Mouse (Mus musculus) embryonic facial prominence, embryonic 13.5 days (tissue): ENCODE results near the gene Syne4. TPM values are rescaled to one million over a fixed set of nuclear protein-coding genes. Genes with fewer than 3 reads are reported as not detected.

Experiments used
- ATAC-seq: fragments of 200-750 bp; cut with Nextera tagmentation; 2 replicates; pipeline ENCODE4 v1.8.0; 2017; ENCODE audit warnings: low read depth; ENCODE audit not compliant: insufficient number of reproducible peaks, insufficient read depth, low FRiP score, low TSS enrichment
- H3K27ac ChIP-seq: fragments of 300-500 bp; sonication (generic); 2 replicates; pipeline ENCODE4 v1.5.1; 2015; ENCODE audit warnings: moderate library complexity, mild to moderate bottlenecking, inconsistent platforms
- H3K27me3 ChIP-seq: fragments of 300-500 bp; sonication (generic); 2 replicates; pipeline ENCODE4 v1.6.1; 2015; ENCODE audit warnings: mild to moderate bottlenecking, inconsistent platforms
- H3K36me3 ChIP-seq: fragments of 300-500 bp; sonication (generic); 2 replicates; pipeline ENCODE4 v1.6.1; 2015; ENCODE audit warnings: mild to moderate bottlenecking, inconsistent platforms
- H3K4me1 ChIP-seq: fragments of 300-500 bp; sonication (generic); 2 replicates; pipeline ENCODE4 v1.6.1; 2015; ENCODE audit warnings: inconsistent platforms
- H3K4me2 ChIP-seq: fragments of 300-500 bp; sonication (generic); 2 replicates; pipeline ENCODE4 v1.6.1; 2015; ENCODE audit warnings: moderate library complexity, mild to moderate bottlenecking, inconsistent platforms
- H3K4me3 ChIP-seq: fragments of 300-500 bp; sonication (generic); 2 replicates; pipeline ENCODE4 v1.5.1; 2015; ENCODE audit warnings: mild to moderate bottlenecking, inconsistent platforms
- H3K9ac ChIP-seq: fragments of 300-500 bp; sonication (generic); 2 replicates; pipeline ENCODE4 v1.6.1; 2015; ENCODE audit warnings: mild to moderate bottlenecking, inconsistent platforms
- H3K9me3 ChIP-seq: fragments of 300-500 bp; sonication (generic); 2 replicates; pipeline ENCODE4 v1.6.1; 2016; ENCODE audit warnings: inconsistent platforms
- WGBS: fragments of 180-500 bp; shearing (Covaris S2); methylation state at CpG from one replicate; pipeline ENCODE4 v1.1.7; 2015; ENCODE audit warnings: mixed read lengths; 5-methylcytosine and 5-hydroxymethylcytosine counted together
- polyA plus RNA-seq: library from polyadenylated mRNA; unstranded; fragments of >200 nt; fragmentation: Nextera tagmentation; extraction: Ambion mirVana; gene quantifications from 2 replicates; pipeline ENCODE4 v1.2.1, GENCODE M21; 2015

The Syne4 gene
- polyA plus RNA-seq, 1 experiment from 2014 or later, result 54.6 TPM

DNA sequence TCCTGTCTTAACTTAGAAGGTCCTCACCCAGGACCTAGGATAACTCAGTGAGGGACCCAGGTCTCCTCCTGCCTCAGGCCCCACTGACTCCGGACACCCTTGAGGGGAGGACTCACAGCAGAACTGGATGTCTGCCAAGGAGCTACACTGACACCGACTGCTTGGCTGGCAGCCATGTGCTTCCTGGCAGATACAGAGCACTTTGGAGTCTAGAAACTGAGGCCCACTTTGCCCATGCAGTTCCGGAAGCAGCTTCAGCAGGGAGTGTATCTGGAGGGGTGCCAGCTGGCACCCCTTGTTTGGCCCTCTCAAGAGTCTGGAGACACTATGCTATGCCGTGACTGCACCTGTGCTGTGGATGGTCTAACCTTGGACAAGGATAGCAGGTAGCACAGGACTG, 18.8 kb downstream of the Syne4 start:
- peaks cover 26% of the 10 kb centered on the region for H3K27me3 ChIP-seq
- peak overlapping the region; percentile 28; the same call in 1 of the 2 replicates for H3K27ac ChIP-seq
- no peak overlapping the region for H3K4me3 ChIP-seq
- peak overlapping the region; percentile 51; the same call in 1 of the 2 replicates for H3K9ac ChIP-seq
- no peak overlapping the region; the same call in 1 of the 2 replicates for H3K4me2 ChIP-seq
- ATAC-seq, result 0 out of 2 replicates have a peak, but pooled peaks have one; percentile 11
- H3K9me3 ChIP-seq, result no peaks in the 10 kb centered on the region
- peaks cover 20% of the 10 kb centered on the region for H3K4me1 ChIP-seq
- 29% methylated on average over 4 of the region's 4 CpGs for WGBS
- H3K36me3 ChIP-seq, result no peaks in the 10 kb centered on the region

GRCm38 (mm10) chr7:30334563-30334962, 20.0 kb downstream of the Syne4 start:
- Histone ChIP-seq H3K4me2 (no peak overlapping the region), H3K27ac (no peak overlapping the region), H3K4me1 (peaks cover 20% of the 10 kb centered on the region), H3K27me3 (peaks cover 26% of the 10 kb centered on the region), H3K4me3 (no peak overlapping the region), H3K9me3 (no peaks in the 10 kb centered on the region), H3K36me3 (no peaks in the 10 kb centered on the region), H3K9ac (no peak overlapping the region)
- no peak for ATAC-seq
- WGBS, result 69% methylated on average over 5 of the region's 5 CpGs

DNA sequence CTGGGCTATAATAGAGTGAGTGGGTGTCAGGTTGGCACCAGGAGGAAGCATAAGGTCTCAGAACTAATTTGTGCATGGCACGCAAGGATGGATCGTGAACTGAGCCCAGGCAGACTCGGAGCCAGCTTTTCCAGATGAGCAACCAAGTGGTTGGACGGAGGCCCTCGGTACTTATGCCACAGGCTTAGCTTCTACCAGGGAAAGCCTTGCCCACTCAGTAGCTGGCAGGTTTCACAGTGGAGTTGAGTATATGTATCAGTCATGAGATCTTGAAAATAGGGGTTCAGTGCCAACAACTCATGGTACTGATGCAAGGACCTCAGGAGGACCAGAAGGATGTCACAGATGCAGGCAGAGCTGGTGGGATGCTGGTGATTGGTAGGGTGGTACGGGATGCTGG, 21.1 kb downstream of the Syne4 start:
- Histone ChIP-seq H3K27ac (no peak overlapping the region), H3K36me3 (no peaks in the 10 kb centered on the region), H3K4me2 (no peak overlapping the region), H3K9ac (no peak overlapping the region), H3K9me3 (no peaks in the 10 kb centered on the region), H3K4me3 (no peak overlapping the region), H3K27me3 (peaks cover 26% of the 10 kb centered on the region), H3K4me1 (peaks cover 20% of the 10 kb centered on the region)
- 79% methylated on average over 6 of the region's 6 CpGs for WGBS
- ATAC-seq, result no peak

GRCm38 (mm10) chr7:30336384-30336783, 21.8 kb downstream of the Syne4 start:
- Histone ChIP-seq H3K27me3 (peaks cover 26% of the 10 kb centered on the region), H3K4me2 (no peak overlapping the region; the same call in 1 of the 2 replicates), H3K9me3 (no peaks in the 10 kb centered on the region), H3K27ac (no peak overlapping the region), H3K9ac (no peak overlapping the region), H3K4me3 (no peak overlapping the region), H3K4me1 (peaks cover 20% of the 10 kb centered on the region), H3K36me3 (no peaks in the 10 kb centered on the region)
- WGBS, result 2% methylated on average over 9 of the region's 9 CpGs
- no peak for ATAC-seq

GRCm38 (mm10) chr7:30339432-30340109, 25.0 kb downstream of the Syne4 start:
- H3K27me3 ChIP-seq, result peaks cover 22% of the 10 kb centered on the region
- H3K36me3 ChIP-seq, result no peaks in the 10 kb centered on the region
- ATAC-seq, result no peak
- H3K4me3 ChIP-seq, result no peak overlapping the region
- H3K9me3 ChIP-seq, result no peaks in the 10 kb centered on the region
- 74% methylated on average over 5 of the region's 5 CpGs for WGBS
- no peak overlapping the region for H3K9ac ChIP-seq
- H3K4me2 ChIP-seq, result no peak overlapping the region
- no peak overlapping the region for H3K27ac ChIP-seq
- H3K4me1 ChIP-seq, result peaks cover 10% of the 10 kb centered on the region; the same call in 1 of the 2 replicates

DNA sequence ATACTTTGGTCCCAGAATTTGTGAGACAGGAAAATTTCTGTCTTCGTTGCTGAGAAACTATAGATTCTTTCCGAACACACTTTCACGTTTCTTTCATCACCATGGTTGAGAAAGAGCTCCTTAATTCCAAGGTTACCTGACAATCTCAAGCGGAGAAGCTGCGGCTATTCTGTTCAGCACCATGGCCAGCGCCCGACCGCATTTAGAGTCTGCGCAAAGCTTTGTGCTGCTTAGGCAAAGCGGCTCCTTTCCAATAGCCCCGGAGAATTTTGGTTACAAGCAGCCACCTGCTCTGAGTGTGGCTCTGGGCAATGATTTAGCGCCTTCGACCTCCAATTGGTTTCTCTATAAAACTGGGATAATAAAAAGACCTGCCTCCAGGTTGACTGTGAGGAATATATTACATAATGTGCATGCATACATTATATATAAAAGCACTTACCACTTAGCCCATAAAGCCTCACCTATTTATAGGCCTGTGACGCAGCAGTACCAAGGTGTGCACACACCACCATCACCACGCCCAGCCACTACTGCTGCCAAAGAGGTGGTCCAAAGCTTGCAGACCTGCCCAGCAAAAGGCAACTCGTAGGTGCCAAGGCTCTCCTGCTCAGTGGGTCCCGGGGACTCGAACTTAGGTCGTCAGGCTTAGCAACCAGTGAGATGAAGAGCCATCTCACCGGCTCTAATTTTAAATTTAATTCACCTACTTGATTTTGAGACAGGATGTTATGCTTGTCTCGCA, 32.2 kb downstream of the Syne4 start:
- Histone ChIP-seq H3K36me3 (no peaks in the 10 kb centered on the region), H3K4me2 (no peak overlapping the region), H3K9me3 (no peaks in the 10 kb centered on the region), H3K4me3 (no peak overlapping the region), H3K27ac (no peak overlapping the region), H3K9ac (no peak overlapping the region), H3K4me1 (peaks cover 9% of the 10 kb centered on the region), H3K27me3 (peaks cover 38% of the 10 kb centered on the region)
- 27% methylated on average over 21 of the region's 21 CpGs for WGBS
- ATAC-seq, result no peak

- ATAC-seq, result peak; percentile 45; the same call in 1 of the 2 replicates
- Histone ChIP-seq H3K4me2 (peak overlapping the region; percentile 38), H3K9ac (0 out of 2 replicates have a peak overlapping the region, but pooled peaks have one; percentile 6), H3K27ac (no peak overlapping the region), H3K4me1 (peaks cover 9% of the 10 kb centered on the region), H3K9me3 (no peaks in the 10 kb centered on the region), H3K27me3 (peaks cover 38% of the 10 kb centered on the region), H3K36me3 (no peaks in the 10 kb centered on the region), H3K4me3 (0 out of 2 replicates have a peak overlapping the region, but pooled peaks have one; percentile 10)
- 1% methylated on average over 30 of the region's 30 CpGs for WGBS
These were observed 33.2 kb downstream of the Syne4 start for GRCm38 (mm10) chr7:30347828-30348227.

- Histone ChIP-seq H3K27ac (no peak overlapping the region), H3K27me3 (peaks cover 18% of the 10 kb centered on the region), H3K4me1 (0 out of 2 replicates have a peak, but pooled peaks cover 8% of the 10 kb centered on the region), H3K36me3 (peaks cover 21% of the 10 kb centered on the region), H3K4me3 (no peak overlapping the region), H3K4me2 (no peak overlapping the region), H3K9ac (no peak overlapping the region), H3K9me3 (no peaks in the 10 kb centered on the region)
- no peak for ATAC-seq
- WGBS, result 13% methylated on average over 6 of the region's 6 CpGs
These were observed 38.7 kb downstream of the Syne4 start for GRCm38 (mm10) chr7:30353279-30353822.

GRCm38 (mm10) chr7:30354059-30354458, 39.5 kb downstream of the Syne4 start:
- Histone ChIP-seq H3K4me3 (no peak overlapping the region), H3K27me3 (peaks cover 10% of the 10 kb centered on the region), H3K4me2 (no peak overlapping the region), H3K4me1 (peaks cover 8% of the 10 kb centered on the region; the same call in 1 of the 2 replicates), H3K9ac (no peak overlapping the region), H3K9me3 (no peaks in the 10 kb centered on the region), H3K27ac (no peak overlapping the region), H3K36me3 (peaks cover 22% of the 10 kb centered on the region)
- 67% methylated on average over 4 of the region's 4 CpGs for WGBS
- no peak for ATAC-seq

DNA sequence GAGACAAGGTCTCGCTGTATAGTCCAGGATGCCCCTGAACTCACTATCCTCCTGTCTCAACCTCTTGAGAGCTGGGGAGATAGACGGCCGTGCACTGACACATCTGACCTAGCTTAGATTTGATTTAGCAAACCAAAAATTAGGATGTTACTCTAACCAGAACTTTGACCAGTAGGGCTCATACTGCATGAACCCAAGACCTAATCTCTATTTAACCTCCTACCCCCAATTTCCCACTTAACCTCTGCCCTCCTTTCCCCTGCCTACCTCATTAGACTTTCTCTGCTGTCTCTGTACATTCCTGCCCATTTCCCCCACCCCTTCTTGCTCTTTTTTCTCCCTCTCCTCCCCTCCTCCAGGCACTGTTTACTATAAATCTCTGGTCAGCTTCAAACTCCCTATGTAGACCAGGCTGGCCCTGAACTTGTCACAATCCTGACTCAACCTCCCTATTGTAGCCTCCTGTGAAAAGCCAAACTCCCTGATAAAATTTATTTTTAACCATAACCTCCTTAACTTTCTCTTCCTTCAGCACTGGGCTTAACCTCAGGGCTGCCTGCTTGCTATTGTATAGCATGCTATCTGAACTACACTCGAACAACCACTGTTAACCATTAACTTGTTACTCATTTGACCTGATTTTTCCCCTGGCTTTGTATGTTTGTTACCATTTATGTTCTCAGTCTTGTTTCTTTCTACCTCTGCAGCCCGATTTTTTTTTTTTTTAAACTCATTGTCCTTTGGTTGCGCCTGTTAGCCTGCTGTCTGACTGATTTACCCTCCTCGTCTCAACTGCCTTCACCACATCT, 44.0 kb downstream of the Syne4 start:
- Histone ChIP-seq H3K9ac (0 out of 2 replicates have a peak overlapping the region, but pooled peaks have one; percentile 32), H3K4me2 (no peak overlapping the region), H3K9me3 (no peaks in the 10 kb centered on the region), H3K4me3 (no peak overlapping the region), H3K4me1 (peaks cover 31% of the 10 kb centered on the region), H3K36me3 (peaks cover 39% of the 10 kb centered on the region), H3K27me3 (no peaks in the 10 kb centered on the region; the same call in 1 of the 2 replicates), H3K27ac (no peak overlapping the region)
- 54% methylated on average over 7 of the region's 7 CpGs for WGBS
- ATAC-seq, result no peak

DNA sequence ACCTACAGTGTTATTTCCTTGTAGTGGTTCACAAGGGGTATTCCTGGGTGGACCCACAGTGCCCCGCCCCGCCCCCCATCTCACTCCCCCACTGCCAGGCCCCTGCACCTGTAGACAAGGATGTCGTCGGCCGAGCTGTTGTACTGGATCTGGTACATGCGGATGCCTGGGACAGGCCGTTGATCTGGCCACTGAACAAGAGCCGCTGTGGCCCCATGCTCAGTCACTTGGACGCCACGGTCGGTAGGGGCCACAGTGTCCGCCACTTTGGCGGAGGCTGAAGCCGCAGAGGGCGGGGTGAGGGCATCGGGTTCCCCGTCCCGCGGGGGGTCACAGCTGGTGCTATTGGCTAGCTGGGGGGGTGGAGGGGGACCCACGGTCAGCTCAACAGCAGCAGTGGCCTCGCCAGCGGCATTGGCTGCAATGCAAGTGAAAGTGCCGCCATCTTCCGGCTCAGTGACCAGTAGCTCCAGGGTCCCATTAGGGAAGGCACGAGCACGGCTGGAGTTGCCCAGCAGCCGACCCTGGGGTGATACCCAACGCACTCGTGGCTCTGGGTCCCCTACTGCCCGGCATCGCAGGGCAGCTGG, 44.8 kb downstream of the Syne4 start:
- H3K4me2 ChIP-seq, result no peak overlapping the region
- H3K27me3 ChIP-seq, result peaks cover 7% of the 10 kb centered on the region
- H3K9ac ChIP-seq, result no peak overlapping the region
- peaks cover 39% of the 10 kb centered on the region for H3K36me3 ChIP-seq
- no peak overlapping the region for H3K4me3 ChIP-seq
- 85% methylated on average over 31 of the region's 31 CpGs for WGBS
- H3K4me1 ChIP-seq, result peaks cover 28% of the 10 kb centered on the region
- no peak for ATAC-seq
- no peak overlapping the region for H3K27ac ChIP-seq
- H3K9me3 ChIP-seq, result no peaks in the 10 kb centered on the region
